Mouse (Mus musculus) left cerebral cortex, adult 8-10 months (tissue): ENCODE measurements around the gene Prr19. TPM values are rescaled to one million over a fixed set of nuclear protein-coding genes. Genes with fewer than 3 reads are reported as not detected.

Experiments
- DNase-seq, 2 experiments: peaks; one replicate each; pipeline ENCODE4 v3.0.0; 2022; ENCODE audit warnings: low spot score in 2 of 2
- total RNA-seq, 4 experiments: library from RNA; stranded (reverse); gene quantifications; 2 replicates each; pipeline ENCODE4 v1.2.4; 2022

Prr19 gene
- total RNA-seq, 4 experiments from 2014 or later, result not detected

DNA sequence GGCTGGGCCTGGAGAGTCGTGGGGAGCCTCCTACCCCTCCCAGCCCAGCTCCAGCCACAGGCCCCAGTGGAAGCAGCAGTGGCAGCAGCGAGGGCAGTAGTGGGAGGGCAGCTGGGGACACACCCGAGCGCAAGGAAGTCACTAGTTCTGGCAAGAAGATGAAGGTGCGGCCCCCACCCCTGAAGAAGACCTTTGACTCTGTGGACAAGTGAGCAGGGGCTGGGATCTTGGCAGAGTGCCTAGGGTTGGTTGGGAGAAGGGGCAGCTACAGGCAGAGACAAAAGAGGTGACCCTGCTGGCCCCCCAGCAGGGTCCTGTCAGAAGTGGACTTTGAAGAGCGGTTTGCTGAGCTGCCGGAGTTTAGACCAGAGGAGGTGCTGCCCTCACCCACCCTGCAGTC is 9.1 kb upstream of the Prr19 start:
- no peak for DNase-seq

DNA sequence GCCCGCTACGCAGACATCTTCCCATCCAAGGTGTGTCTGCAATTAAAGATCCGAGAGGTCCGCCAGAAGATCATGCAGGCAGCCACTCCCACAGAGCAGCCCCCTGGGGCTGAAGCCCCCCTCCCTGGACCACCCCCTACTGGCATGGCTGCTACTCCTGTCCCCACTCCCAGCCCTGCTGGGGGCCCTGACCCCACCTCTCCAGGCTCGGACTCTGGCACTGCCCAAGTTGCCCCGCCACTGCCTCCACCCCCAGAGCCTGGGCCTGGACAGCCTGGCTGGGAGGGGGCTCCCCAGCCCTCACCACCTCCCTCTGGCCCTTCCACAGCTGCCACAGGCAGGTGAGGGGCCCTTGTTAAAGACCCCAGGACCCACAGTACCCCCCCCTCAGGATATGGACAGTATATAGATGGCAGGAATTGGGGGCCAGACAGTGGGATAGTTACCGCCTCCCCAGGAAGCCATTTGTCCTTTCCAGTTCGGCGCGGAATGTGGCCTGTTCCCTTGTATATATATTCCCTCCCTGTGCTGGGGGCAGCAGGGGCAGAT is 7.9 kb upstream of the Prr19 start:
- DNase-seq, result no peak

DNA sequence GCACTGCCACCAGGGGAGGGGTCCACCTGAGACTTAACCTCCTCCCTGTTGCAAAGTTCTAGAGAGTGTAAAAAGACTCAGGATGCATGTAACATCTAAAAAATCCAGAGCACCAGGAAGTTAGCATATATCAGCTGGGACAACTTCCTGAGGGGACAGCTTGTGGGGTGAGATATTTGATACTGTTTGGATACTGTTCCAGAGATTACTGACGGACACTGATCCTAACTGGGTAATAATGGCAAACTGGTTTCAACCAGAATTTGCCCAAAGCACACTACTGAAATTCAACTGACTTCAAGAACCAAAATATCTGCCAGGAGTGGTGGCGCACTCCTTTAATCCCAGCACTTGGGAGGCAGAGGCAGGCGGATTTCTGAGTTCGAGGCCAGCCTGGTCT is 6.7 kb upstream of the Prr19 start:
- DNase-seq, result no peak

DNA sequence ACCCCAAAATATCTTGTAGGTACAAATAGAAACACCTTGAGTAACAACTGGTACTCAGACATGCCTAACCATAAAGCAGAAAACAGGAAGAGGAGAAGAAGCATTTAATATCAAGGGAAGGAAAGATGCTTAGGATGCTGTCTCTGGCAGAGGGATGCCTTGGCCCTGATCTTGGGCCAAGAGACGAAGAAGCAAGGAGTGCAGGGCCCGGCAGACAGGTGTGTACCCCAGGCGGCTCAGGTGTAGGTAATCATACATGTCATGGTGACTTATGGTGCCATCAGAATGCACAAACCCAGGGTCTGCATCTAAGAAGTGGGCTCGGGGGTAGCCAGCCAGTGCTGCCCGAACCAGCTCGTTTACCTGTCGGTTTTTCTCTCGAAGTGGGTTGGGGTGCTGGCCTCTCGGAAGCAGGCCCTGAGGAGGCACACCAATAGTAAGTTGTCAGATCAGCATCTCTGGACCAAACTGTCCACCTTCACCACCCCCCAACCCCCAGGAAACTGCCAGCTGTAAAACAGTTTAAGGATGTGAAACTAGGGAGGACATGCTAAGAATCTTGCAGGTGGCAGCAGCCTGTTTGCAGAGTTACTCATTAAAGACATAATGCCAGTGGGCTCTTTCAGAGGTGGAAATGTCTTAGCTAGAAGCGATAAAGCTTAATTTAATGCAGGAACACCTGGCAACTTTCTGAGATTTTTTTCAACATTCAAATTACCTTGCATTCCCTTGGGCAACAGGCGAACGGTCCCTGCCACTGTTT is 6.1 kb upstream of the Prr19 start:
- DNase-seq, result no peak

DNA sequence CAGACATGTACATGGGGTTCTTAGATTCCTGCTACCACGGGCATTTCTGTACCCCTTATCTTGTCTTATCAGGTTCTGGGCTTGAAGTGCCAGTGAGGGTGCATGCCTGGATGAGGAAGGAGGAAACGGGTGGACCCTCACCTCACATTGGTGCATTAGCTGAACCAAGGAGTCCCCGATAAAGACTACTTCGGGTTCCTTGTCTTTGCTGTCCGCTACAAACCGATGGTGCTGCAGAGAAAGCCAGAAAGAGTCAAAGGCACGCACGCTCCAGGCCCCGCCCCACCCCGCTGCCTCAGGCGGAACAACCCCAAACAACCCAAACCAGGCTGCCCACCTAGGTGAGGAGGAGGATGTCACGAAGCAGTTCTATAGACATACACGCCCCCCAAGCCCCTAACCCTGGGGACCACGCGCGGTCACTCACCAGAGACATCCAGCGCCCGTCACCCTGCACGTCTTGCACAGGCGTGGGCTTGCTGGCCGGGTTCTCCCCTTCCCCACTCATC is 4.2 kb upstream of the Prr19 start:
- DNase-seq, result peak in 1 of 2 experiments; percentile 8

DNA sequence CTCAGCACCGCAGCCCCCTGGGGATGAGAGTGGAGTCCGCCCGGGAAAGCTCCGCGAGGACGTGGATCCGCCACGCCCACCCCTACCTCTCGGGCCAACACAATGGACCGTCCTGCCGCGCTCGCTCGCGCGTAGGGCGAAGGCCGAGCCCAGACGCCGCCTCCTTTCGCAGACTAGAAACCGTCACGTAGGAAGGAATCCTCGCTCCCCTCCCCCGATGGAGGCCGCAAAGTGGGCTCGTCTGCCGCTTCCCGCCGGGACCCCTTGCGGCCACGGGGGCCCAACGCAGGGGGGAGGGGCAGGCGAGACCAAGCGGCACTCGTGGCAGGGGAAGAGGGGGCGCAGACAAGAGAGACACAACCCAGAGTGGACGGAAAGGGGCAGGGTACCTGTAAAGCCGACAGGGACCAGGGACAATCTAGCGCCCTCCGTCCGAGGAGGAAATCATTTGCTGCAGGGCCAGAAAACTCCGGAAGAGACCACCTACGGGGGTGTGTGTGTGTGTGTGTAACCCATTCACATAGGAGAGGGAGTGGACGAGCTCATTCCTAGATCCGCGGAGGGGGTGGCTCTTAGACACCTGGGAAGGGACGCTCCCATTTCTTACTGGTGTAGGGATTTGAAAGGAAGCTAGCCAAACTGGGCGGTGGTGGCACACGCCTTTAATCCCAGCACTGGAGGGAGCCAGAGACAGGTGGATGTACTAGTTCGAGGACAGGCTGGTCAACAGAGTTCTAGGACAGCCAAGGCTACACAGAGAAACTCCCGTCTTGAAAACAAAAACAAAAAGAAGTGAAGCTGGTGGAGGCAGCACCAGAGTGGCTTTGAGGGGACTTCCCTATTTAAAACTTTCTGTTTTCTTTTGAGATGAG is 3.5 kb upstream of the Prr19 start, which contains the start of gene Pafah1b3:
Pafah1b3 (minus strand) TSS at position 533 of the 872 bp plus-strand sequence.
- DNase-seq, result peak; percentile 65 to 89

DNA sequence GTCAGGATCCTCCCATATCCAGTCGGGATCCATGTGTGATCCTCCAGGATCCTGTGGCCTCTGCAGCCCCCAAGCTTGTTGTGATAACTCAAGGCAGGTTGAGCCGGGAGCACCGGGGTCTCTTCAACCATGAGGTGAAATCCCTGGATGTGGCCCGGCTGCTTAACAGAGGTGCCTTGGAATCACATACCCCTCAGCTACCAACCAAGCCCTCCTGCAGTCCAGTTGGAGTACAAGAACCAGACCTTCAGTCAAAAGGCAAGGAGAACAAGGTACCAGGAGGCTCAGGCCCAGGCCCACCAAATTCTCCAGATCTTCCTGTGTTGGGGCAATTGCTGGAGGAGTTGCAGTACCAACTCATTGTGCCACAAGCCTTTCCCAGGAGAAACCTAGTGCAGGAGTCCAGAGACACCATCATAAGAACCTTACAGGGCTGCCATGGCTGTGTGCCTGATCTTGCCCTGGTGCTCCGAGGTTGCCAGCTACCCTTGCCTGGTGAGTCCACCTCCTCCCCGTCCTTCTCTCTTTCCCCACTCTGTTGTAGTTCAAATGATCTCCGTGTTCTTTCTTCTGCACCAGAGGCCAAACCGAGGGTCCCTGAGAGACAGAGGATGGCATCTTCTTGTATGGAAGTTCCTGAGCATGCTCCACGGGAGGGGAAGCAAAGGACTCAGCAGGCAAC is 1.9 kb downstream of the Prr19 start:
- no peak for DNase-seq

DNA sequence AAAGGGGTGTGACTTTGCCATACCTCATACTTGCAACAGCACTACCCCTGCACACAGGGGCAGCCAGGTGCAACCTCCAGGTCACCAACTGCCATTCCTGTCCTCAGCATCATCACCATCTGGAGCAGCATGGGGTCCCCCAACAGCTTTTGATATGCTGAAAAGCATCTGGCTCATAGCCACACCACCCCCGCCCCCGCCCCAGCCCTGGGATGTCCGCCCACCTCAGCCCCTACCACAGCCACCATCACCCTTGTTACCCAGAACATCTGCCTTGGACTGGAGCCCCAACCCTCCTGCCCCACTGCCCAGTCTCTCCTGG is 2.4 kb downstream of the Prr19 start:
- no peak for DNase-seq

DNA sequence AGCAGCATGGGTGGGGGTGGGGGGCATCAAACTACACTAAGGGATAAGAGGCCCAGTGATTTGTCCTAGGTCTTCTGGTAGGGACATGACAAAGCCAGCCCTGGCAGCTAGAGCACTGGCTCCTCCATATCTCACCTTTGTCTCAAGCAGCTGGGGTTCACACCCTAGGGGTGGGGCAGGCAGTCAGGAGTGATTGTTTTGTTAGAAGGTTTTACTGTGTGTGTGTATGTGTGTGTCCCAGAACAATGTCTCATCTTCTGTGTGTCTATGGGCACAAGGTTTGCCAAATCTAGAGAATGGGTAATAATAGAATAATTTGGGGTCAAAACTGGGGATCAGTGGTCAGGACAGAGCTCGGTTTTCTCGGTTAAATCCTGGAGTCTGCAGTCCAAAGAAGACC is 4.3 kb downstream of the Prr19 start:
- no peak for DNase-seq

DNA sequence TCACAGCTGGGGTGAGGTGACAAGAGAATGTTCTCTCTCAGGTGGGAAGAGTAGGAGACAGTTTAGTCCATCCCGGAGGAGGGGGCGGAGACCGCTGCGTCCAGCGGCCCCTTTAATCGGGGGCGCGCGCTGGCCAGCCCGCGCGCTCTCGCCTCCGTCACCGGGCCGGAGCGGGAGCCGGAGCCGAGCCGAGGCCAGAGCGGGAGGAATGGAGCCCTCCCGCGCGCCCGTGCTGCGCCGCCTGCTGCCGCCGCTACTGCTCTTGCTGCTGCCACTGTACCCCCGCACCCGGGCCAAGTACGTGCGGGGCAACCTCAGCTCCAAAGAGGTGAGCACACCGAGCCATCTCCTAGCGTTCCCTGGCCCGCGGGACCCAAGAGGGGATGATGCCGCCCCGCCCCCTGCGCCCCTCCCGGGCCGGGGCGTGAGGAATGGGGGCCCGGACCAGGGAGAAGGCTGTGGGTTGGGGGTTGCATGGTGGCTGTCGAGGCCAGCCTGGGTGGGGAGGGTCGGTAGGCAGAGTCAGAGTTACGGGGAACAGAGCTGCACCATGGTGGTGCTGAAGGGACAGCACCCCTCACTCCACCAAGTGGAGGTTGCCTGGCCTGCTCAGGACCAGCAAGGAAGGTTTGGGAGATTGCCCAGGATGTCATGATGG is 4.9 kb downstream of the Prr19 start, which contains the start of gene Tmem145:
Tmem145 (plus strand) TSS at position 151 of the 658 bp plus-strand sequence.
- no peak for DNase-seq

DNA sequence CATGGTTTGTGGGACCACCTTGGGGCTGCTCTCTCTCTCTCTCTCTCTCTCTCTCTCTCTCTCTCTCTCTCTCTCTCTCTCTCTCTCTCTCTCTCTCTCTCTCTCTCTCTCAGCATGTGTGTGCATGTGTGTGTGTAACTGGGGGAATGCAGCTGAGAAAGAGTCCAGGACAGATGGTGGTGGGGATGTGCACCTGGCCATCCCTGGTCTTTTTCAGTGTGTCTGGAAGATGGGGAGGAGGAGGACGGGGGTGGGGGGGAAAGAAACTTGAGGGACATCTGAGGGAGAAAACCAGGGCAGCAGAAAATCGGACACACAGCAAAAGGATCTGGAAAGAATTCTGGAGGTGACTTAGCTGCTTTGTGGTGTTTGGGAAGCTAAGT is 5.4 kb downstream of the Prr19 start:
- no peak for DNase-seq

DNA sequence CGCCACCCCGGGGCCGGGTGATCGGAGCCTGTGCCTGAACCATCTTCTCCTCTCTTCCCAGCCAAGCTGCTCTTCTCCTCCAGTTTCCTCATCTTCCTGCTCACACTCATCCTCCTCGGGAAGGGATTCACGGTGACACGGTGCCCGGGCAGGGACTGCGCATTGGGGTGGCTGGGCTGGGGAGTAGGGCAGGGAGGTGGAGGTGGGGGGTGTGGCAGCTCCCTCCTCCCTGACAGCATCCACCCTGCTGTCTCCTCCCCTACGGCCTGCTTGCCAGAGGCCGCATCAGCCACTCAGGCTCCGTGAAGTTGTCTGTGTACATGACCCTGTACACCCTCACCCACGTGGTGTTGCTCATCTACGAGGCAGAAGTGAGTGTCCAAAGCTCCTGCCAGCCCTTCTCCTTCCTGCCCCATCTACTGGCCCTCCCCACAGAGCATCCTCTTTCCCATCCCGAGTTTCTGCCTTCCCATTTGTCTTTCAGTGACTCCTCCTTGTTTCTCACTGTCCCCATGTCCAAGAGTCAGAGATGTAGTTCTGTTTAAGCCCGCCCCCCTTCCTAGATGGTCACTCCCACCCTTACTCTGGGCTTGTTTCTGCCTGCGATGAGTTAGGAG is 7.6 kb downstream of the Prr19 start:
- DNase-seq, result no peak

DNA sequence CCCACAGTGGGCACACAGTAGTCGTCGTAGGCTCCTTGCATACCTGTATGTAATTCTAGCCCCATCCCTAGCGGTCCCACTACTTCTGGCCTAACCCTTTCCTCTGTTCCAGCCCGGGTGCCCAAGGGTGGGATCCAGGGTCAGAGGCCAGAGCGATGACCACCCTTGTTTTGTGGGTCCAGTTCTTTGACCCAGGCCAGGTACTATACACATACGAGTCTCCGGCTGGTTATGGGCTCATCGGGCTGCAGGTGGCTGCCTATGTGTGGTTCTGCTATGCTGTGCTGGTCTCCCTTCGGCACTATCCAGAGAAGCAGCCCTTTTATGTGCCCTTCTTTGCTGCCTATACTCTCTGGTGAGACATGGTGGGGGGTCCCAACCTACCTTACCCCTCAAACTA is 8.2 kb downstream of the Prr19 start:
- DNase-seq, result no peak

DNA sequence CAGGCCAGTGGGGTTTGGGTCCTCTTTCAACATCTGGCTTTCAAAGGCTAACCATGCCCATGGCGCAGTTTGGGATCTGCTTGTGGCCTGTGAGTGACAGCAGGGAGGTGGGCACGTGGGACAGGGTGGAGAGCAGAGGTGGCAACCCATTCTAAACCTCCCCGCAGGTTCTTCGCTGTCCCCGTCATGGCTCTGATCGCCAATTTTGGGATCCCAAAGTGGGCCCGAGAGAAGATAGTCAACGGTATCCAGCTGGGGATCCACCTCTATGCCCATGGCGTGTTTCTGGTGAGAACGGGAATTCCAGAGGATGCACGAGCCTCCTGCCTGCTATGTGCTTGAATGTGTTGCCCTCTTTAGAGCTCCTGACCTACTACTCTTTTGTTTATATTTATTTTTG is 10.0 kb downstream of the Prr19 start:
- DNase-seq, result no peak

DNA sequence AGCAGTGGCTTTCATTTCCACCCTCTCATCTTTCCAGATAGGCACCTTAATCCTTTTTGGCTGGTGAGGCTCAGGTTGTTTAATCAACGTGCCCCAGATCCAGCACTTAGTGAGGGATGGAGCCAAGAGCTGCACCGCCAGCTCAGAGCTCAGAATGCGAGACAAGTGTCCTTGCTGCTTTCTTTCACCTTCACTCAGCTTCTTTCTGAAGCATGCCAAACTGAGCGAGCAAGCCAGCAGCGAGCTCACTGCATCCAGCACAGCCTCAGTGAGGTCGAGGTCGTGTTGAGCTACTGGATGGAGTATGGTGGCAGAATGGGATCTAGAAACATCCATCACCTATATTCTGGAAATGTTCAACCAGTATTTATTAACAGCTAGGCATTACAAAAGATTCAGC is 12.1 kb downstream of the Prr19 start:
- no peak for DNase-seq

DNA sequence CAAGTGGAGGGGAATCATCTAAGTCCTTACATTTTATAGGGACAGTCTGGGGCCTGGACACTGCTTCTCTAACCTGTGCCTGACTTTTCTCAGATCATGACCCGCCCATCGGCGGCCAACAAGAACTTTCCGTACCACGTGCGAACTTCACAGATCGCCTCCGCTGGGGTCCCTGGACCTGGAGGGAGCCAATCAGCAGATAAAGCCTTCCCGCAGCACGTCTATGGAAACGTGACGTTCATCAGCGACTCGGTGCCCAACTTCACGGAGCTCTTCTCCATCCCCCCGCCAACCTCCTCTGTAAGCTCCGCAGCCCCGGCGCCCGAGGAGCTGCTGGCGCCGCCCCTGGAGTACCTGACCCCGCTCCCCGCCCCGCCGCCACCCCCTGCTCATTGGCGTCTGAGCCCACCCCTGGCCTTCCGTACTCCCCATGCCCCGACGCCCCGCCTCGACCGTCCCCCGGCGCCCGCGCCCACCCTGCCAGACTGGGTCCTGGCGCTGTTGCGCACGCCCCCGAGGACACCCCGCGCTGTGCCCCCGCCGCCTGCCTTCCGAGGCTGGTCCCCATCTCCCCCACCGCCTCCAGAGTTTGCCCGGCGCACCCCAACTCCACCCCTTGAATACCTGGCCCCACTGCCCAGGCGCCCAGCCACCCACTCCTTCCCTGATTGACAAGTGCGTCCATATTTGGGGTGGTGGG is 13.5 kb downstream of the Prr19 start:
- DNase-seq, result no peak

DNA sequence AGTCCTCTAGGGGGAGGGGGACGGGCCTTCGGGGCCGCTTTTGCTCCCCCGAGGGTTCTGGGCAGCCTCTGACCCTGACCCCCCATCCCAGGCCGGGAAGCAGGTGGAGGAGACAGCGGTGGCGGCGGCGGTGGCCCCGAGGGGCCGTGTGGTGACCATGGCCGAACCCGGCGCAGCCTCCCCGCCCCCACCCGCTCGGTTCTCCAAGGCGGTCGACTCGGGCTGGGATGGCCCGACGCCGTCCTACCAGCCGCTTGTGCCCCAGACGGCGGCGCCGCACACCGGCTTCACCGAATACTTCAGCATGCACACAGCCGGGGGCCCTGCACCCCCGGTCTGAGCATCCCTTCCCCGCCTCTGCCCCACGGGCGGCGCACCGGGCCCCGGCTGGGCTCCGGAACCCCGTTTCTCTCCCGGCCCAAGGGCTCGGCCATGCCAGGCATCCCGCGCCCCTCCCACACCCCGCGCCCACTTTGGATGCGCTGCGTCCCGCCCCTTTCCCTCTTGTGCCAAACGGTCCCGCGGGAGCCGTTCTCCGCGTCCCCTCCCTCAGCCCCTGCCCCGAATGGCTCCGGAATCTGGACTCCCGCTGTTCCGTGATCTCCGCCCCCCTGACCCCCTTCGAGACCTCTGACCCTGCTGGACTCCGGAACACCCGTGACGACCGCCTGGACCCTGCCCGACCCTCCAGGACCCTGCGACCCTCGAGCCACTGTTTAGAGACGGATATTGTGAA is 14.3 kb downstream of the Prr19 start:
- no peak for DNase-seq

DNA sequence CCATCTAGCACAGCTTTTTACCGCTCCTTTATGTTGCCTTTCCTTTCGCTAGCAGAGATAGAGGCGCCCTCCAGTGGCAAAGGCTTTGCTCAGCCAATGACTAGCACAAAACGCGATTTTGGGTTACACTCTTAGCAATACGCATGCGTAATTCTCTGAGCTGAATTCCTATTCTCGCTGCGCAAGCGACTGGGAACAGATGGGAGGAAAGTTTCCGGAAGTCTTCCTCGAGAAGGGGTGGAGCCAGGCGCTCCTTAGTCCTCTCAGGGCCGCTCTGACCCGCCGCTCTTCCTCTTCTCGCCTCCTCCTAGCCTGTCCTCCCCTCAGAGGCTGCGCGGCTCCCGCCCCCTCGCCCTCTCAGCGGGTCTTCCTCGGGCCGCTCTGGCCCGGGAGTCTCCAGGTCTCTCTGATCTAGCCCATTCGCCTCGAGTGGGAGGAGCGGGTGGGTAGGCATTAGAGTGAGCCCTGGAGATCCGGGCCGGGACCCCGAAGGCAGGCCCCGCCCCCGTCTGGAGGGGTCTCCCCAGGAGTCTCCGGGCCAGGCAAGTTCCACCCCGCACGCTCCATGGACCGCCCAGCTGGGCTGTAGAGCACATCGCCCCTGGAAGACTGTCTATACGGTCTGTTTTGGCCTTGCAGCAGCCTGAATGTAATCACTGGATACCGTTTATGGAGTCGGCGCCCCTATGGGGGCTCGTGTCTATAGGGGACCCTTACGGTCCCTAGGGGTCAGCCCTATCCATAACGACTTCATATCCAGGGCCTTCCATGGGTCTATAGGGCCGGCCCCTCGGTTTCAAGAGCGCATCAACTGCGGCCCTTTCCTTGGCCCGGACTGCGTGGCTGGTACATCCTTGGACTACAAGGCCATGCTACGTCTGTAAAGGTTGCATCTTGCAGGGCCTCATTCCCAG is 15.6 kb downstream of the Prr19 start, which contains the start of gene Megf8:
Megf8 (plus strand) TSS at position 633 of the 914 bp plus-strand sequence.
- DNase-seq, result peak; percentile 85 to 97
